Mouse (Mus musculus): ENCODE results near the gene Slc17a9. TPM values are rescaled to one million over a fixed set of nuclear protein-coding genes. Genes with fewer than 3 reads are reported as not detected.

The Slc17a9 gene
- polyA plus RNA-seq, 2 experiments = 2.2 to 3.4 TPM

- DNase-seq (ENCODE audit: low spot score) = no peak
- H3K36me3 ChIP-seq (ENCODE audit: control insufficient read depth, insufficient read depth, low read length) = no peaks in the 10 kb centered on the region
- H3K4me1 ChIP-seq (ENCODE audit: control insufficient read depth, insufficient read depth, low read length) = no peaks in the 10 kb centered on the region
- ATAC-seq (ENCODE audit: low FRiP score, low read depth) = no peak
- WGBS = 82% methylated on average over 6 of the region's 6 CpGs
- H3K27me3 ChIP-seq (ENCODE audit: control insufficient read depth, insufficient read depth, low read length) = no peaks in the 10 kb centered on the region
- no peaks in the 10 kb centered on the region for H3K9me3 ChIP-seq (ENCODE audit: control insufficient read depth, low read length)
- H3K9ac ChIP-seq (ENCODE audit: low read depth, low read length, severe bottlenecking) = no peak overlapping the region
- no peak overlapping the region for H3K4me2 ChIP-seq (replicated peaks; ENCODE audit: low read depth, low read length, severe bottlenecking)
- no peak overlapping the region for H3K27ac ChIP-seq (replicated peaks; ENCODE audit: low read depth, low read length)
- TF ChIP-seq POLR2A (IDR thresholded peaks at IDR 0.05; ENCODE audit: borderline replicate concordance, extremely low read depth, insufficient read depth, insufficient read length) = no peak
- H3K4me3 ChIP-seq (replicated peaks; ENCODE audit: low read length) = no peak overlapping the region
Observed at GRCm38 (mm10) chr2:180742820-180743219, 17.8 kb downstream of the Slc17a9 start.

GRCm38 (mm10) chr2:180743321-180743720, 18.3 kb downstream of the Slc17a9 start:
- H3K9me3 ChIP-seq (ENCODE audit: control insufficient read depth, low read length) = no peaks in the 10 kb centered on the region
- no peaks in the 10 kb centered on the region for H3K27me3 ChIP-seq (ENCODE audit: control insufficient read depth, insufficient read depth, low read length)
- no peaks in the 10 kb centered on the region for H3K4me1 ChIP-seq (ENCODE audit: control insufficient read depth, insufficient read depth, low read length)
- 90% methylated on average over 2 of the region's 2 CpGs for WGBS
- ATAC-seq (ENCODE audit: low FRiP score, low read depth) (no peak), DNase-seq (ENCODE audit: low spot score) (no peak)
- no peak for TF ChIP-seq POLR2A (IDR thresholded peaks at IDR 0.05; ENCODE audit: borderline replicate concordance, extremely low read depth, insufficient read depth, insufficient read length)
- no peak overlapping the region for H3K27ac ChIP-seq (replicated peaks; ENCODE audit: low read depth, low read length)
- H3K9ac ChIP-seq (ENCODE audit: low read depth, low read length, severe bottlenecking) = no peak overlapping the region
- H3K4me3 ChIP-seq (replicated peaks; ENCODE audit: low read length) = no peak overlapping the region
- H3K36me3 ChIP-seq (ENCODE audit: control insufficient read depth, insufficient read depth, low read length) = no peaks in the 10 kb centered on the region
- no peak overlapping the region for H3K4me2 ChIP-seq (replicated peaks; ENCODE audit: low read depth, low read length, severe bottlenecking)

- peak; percentile 79 for ATAC-seq (ENCODE audit: low FRiP score, low read depth)
- peak; percentile 20; the same call in 1 of the 2 replicates for TF ChIP-seq POLR2A (IDR thresholded peaks at IDR 0.05; ENCODE audit: borderline replicate concordance, extremely low read depth, insufficient read depth, insufficient read length)
Observed at GRCm38 (mm10) chr2:180745248-180745927, 20.3 kb downstream of the Slc17a9 start.

GRCm38 (mm10) chr2:180746569-180747192, 21.6 kb downstream of the Slc17a9 start:
- TF ChIP-seq POLR2A (IDR thresholded peaks at IDR 0.05; ENCODE audit: borderline replicate concordance, extremely low read depth, insufficient read depth, insufficient read length) = no peak
- no peak for ATAC-seq (ENCODE audit: low FRiP score, low read depth)
- DNase-seq (ENCODE audit: low spot score) = no peak
- no peak overlapping the region for H3K4me3 ChIP-seq (replicated peaks; ENCODE audit: low read length)
- no peak overlapping the region for H3K9ac ChIP-seq (ENCODE audit: low read depth, low read length, severe bottlenecking)
- WGBS = 34% methylated on average over 5 of the region's 5 CpGs
- no peak overlapping the region for H3K27ac ChIP-seq (replicated peaks; ENCODE audit: low read depth, low read length)
- H3K9me3 ChIP-seq (ENCODE audit: control insufficient read depth, low read length) = no peaks in the 10 kb centered on the region
- no peak overlapping the region for H3K4me2 ChIP-seq (replicated peaks; ENCODE audit: low read depth, low read length, severe bottlenecking)
- H3K36me3 ChIP-seq (ENCODE audit: control insufficient read depth, insufficient read depth, low read length) = no peaks in the 10 kb centered on the region
- no peaks in the 10 kb centered on the region for H3K27me3 ChIP-seq (ENCODE audit: control insufficient read depth, insufficient read depth, low read length)
- no peaks in the 10 kb centered on the region for H3K4me1 ChIP-seq (ENCODE audit: control insufficient read depth, insufficient read depth, low read length)

More at GRCm38 (mm10) chr2:180745248-180745927, 20.3 kb downstream of the Slc17a9 start:
- Histone ChIP-seq H3K9me3 (ENCODE audit: control insufficient read depth, low read length) (no peaks in the 10 kb centered on the region), H3K4me3 (replicated peaks; ENCODE audit: low read length) (no peak overlapping the region), H3K4me1 (ENCODE audit: control insufficient read depth, insufficient read depth, low read length) (no peaks in the 10 kb centered on the region), H3K36me3 (ENCODE audit: control insufficient read depth, insufficient read depth, low read length) (no peaks in the 10 kb centered on the region), H3K27ac (replicated peaks; ENCODE audit: low read depth, low read length) (no peak overlapping the region), H3K27me3 (ENCODE audit: control insufficient read depth, insufficient read depth, low read length) (no peaks in the 10 kb centered on the region), H3K4me2 (replicated peaks; ENCODE audit: low read depth, low read length, severe bottlenecking) (no peak overlapping the region), H3K9ac (ENCODE audit: low read depth, low read length, severe bottlenecking) (no peak overlapping the region)
- peak; percentile 74 for DNase-seq (ENCODE audit: low spot score)
- 35% methylated on average over 17 of the region's 17 CpGs for WGBS

- WGBS = 46% methylated on average over 5 of the region's 5 CpGs
- no peak for TF ChIP-seq POLR2A (IDR thresholded peaks at IDR 0.05; ENCODE audit: borderline replicate concordance, extremely low read depth, insufficient read depth, insufficient read length)
- Histone ChIP-seq H3K27ac (replicated peaks; ENCODE audit: low read depth, low read length) (no peak overlapping the region), H3K4me3 (replicated peaks; ENCODE audit: low read length) (no peak overlapping the region), H3K27me3 (ENCODE audit: control insufficient read depth, insufficient read depth, low read length) (no peaks in the 10 kb centered on the region), H3K9me3 (ENCODE audit: control insufficient read depth, low read length) (no peaks in the 10 kb centered on the region), H3K4me2 (replicated peaks; ENCODE audit: low read depth, low read length, severe bottlenecking) (no peak overlapping the region), H3K36me3 (ENCODE audit: control insufficient read depth, insufficient read depth, low read length) (no peaks in the 10 kb centered on the region), H3K4me1 (ENCODE audit: control insufficient read depth, insufficient read depth, low read length) (no peaks in the 10 kb centered on the region), H3K9ac (ENCODE audit: low read depth, low read length, severe bottlenecking) (no peak overlapping the region)
- DNase-seq (ENCODE audit: low spot score) (no peak), ATAC-seq (ENCODE audit: low FRiP score, low read depth) (no peak)
Observed at GRCm38 (mm10) chr2:180748904-180749303, 23.8 kb downstream of the Slc17a9 start.

Measured in limb, embryonic 14.5 days (tissue).